Mouse (Mus musculus) lung, postnatal 0 days (tissue): ENCODE measurements around the gene Otof. TPM values are rescaled to one million over a fixed set of nuclear protein-coding genes. Genes with fewer than 3 reads are reported as not detected.
A peak's percentile ranks its signal among the peaks of the same experiment; 100 is the strongest.

Source experiments
- ATAC-seq: fragments of 200-750 bp; cut with Nextera tagmentation; 2 replicates; pipeline ENCODE4 v1.8.0; 2017; ENCODE audit warnings: moderate library complexity
- DNase-seq: peaks from one replicate; pipeline ENCODE4 v3.0.0-alpha.2; 2016; ENCODE audit warnings: low spot score
- H3K27ac ChIP-seq: fragments of 300-500 bp; sonication (generic); 2 replicates; pipeline ENCODE4 v1.5.1; 2014; ENCODE audit warnings: antibody characterized with exemption, mild to moderate bottlenecking, low read length, mixed read lengths
- H3K27me3 ChIP-seq: fragments of 300-500 bp; sonication (generic); replicated peaks from 2 replicates; pipeline ENCODE4 v1.6.1; 2014; ENCODE audit warnings: low read length, mixed read lengths; ENCODE audit not compliant: insufficient read depth
- H3K36me3 ChIP-seq: fragments of 300-500 bp; sonication (generic); 2 replicates; pipeline ENCODE4 v1.6.1; 2014; ENCODE audit warnings: low read length, mixed read lengths; ENCODE audit not compliant: insufficient read depth
- H3K4me1 ChIP-seq: fragments of 300-500 bp; sonication (generic); 2 replicates; pipeline ENCODE4 v1.6.1; 2014; ENCODE audit warnings: antibody characterized with exemption, low read depth, low read length, mixed read lengths; ENCODE audit not compliant: insufficient read depth
- H3K4me2 ChIP-seq: fragments of 300-500 bp; sonication (generic); replicated peaks from 2 replicates; pipeline ENCODE4 v1.6.1; 2014; ENCODE audit warnings: low read depth, mild to moderate bottlenecking, low read length, moderate library complexity, mixed read lengths
- H3K4me3 ChIP-seq: fragments of 300-500 bp; sonication (generic); 2 replicates; pipeline ENCODE4 v1.5.1; 2014; ENCODE audit warnings: low read depth, low read length
- H3K9ac ChIP-seq: fragments of 300-500 bp; sonication (generic); replicated peaks from 2 replicates; pipeline ENCODE4 v1.6.1; 2014; ENCODE audit warnings: low read depth, mild to moderate bottlenecking
- H3K9me3 ChIP-seq: fragments of 300-500 bp; sonication (generic); 2 replicates; pipeline ENCODE4 v1.6.1; 2016; ENCODE audit warnings: low read length, mixed read lengths
- CTCF ChIP-seq: IDR thresholded peaks from 2 replicates; pipeline ENCODE4 v1.5.1; 2016; ENCODE audit warnings: antibody characterized with exemption, mild to moderate bottlenecking
- EP300 ChIP-seq: IDR thresholded peaks from 2 replicates; pipeline ENCODE4 v1.6.1; 2016; ENCODE audit warnings: antibody characterized with exemption, mild to moderate bottlenecking, control low read depth
- WGBS: fragments of 180-500 bp; shearing (Covaris S2); extraction: QIAGEN DNeasy Blood & Tissue Kit; methylation state at CpG from one replicate; pipeline ENCODE4 v1.1.7; 2014; 5-methylcytosine and 5-hydroxymethylcytosine counted together
- polyA plus RNA-seq: library from polyadenylated mRNA; unstranded; fragments of >200 nt; fragmentation: Nextera tagmentation; extraction: Ambion mirVana; gene quantifications from 2 replicates; pipeline ENCODE4 v1.2.1, GENCODE M21; 2015

Gene Otof
- polyA plus RNA-seq, 1 experiment from 2014 or later: 0.12 TPM

DNA sequence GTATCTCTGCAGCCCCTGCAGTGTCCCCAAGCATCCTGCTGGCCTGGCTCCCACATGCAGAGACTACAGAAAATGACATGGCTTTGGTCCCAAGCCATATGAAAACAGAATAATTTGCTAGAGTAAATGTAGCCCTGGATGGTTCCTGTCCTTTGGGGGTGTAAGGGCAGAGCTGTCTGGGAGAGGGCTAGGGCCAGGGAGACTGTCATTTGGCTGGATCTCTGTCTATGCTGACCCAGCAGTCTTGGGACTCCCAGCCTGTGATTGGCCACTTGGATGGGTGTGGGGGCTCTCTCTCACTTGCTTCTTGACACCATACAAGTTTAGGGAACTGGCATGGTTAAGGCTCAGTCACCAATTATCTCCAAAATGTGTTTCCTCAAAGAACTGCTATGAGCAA is 28.5 kb upstream of the Otof start:
- H3K4me2 ChIP-seq: no peak overlapping the region
- no peaks in the 10 kb centered on the region for H3K27me3 ChIP-seq
- H3K4me3 ChIP-seq: no peak overlapping the region
- H3K4me1 ChIP-seq: no peaks in the 10 kb centered on the region; the same call in 1 of the 2 replicates
- ATAC-seq: peak; percentile 35
- no peak overlapping the region for H3K27ac ChIP-seq
- no peak for DNase-seq
- H3K9me3 ChIP-seq: no peaks in the 10 kb centered on the region
- no peaks in the 10 kb centered on the region for H3K36me3 ChIP-seq
- TF ChIP-seq EP300: no peak
- no peak for TF ChIP-seq CTCF
- no peak overlapping the region for H3K9ac ChIP-seq

GRCm38 (mm10) chr5:30485136-30485535 is 23.4 kb upstream of the Otof start:
- TF ChIP-seq CTCF: no peak
- no peak for TF ChIP-seq EP300
- no peak overlapping the region for H3K27ac ChIP-seq
- peak; percentile 29; the same call in 1 of the 2 replicates for ATAC-seq

GRCm38 (mm10) chr5:30484591-30484990 is 22.9 kb upstream of the Otof start:
- Histone ChIP-seq H3K36me3 (no peaks in the 10 kb centered on the region), H3K27ac (no peak overlapping the region), H3K4me3 (no peak overlapping the region), H3K9me3 (no peaks in the 10 kb centered on the region), H3K9ac (no peak overlapping the region), H3K4me2 (no peak overlapping the region), H3K27me3 (no peaks in the 10 kb centered on the region), H3K4me1 (no peaks in the 10 kb centered on the region; the same call in 1 of the 2 replicates)
- TF ChIP-seq CTCF (no peak), EP300 (no peak)
- WGBS: 64% methylated on average over 5 of the region's 5 CpGs
- DNase-seq: no peak
- peak; percentile 22; the same call in 1 of the 2 replicates for ATAC-seq

More at GRCm38 (mm10) chr5:30485136-30485535, 23.4 kb upstream of the Otof start:
- Histone ChIP-seq H3K4me2 (no peak overlapping the region), H3K9ac (no peak overlapping the region), H3K4me3 (no peak overlapping the region), H3K4me1 (no peaks in the 10 kb centered on the region; the same call in 1 of the 2 replicates), H3K27me3 (no peaks in the 10 kb centered on the region), H3K36me3 (no peaks in the 10 kb centered on the region), H3K9me3 (no peaks in the 10 kb centered on the region)
- WGBS: 43% methylated on average over 6 of the region's 6 CpGs
- DNase-seq: no peak

DNA sequence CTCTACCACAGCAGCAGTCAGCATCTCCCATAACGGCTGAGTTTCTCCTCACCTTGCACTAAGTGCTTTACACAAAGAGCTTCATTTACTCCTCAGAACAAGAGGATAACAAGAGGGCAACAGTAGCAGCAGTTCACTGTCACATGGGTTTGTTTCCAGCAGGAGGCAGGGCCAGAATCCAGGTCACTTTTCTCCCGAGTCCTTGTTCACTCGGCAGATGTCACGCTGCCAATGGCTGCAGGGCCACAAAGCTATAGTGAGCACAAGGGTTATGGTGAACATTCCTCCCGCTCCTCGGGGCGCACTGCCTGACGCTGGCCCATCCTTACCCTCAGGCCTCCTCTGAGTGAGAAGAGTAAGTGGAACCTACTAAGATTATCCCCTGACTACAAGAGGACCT is 21.8 kb upstream of the Otof start:
- no peak for ATAC-seq
- Histone ChIP-seq H3K27me3 (no peaks in the 10 kb centered on the region), H3K27ac (no peak overlapping the region), H3K4me2 (no peak overlapping the region), H3K9me3 (no peaks in the 10 kb centered on the region), H3K4me1 (no peaks in the 10 kb centered on the region; the same call in 1 of the 2 replicates), H3K9ac (no peak overlapping the region), H3K36me3 (no peaks in the 10 kb centered on the region), H3K4me3 (no peak overlapping the region)
- TF ChIP-seq CTCF (no peak), EP300 (no peak)
- DNase-seq: no peak
- WGBS: 78% methylated on average over 8 of the region's 8 CpGs

- peak; percentile 68; the same call in 1 of the 2 replicates for ATAC-seq
Observed at GRCm38 (mm10) chr5:30482319-30482718, 20.6 kb upstream of the Otof start.

DNA sequence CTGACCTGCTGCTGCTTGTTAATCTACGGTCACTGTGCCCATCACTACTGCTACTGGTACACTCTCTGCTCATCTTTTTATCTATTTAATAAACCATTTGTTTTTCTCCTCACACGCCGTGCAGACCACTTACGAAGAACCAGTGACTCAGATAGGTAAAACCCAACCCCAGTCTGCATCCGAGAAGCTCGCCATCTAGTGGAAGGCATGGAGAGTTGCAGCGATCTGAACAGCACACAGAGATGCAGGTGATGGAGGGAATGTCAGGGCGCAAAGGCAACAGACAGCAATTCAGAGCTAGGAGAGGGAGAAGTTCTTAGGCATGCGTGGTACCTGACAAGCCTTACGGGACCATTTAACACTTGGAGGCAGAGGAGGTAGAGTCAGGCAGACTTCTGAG is 14.8 kb upstream of the Otof start:
- WGBS: 30% methylated on average over 10 of the region's 10 CpGs
- H3K36me3 ChIP-seq: no peaks in the 10 kb centered on the region
- no peak overlapping the region for H3K4me2 ChIP-seq
- no peaks in the 10 kb centered on the region for H3K4me1 ChIP-seq
- H3K27me3 ChIP-seq: no peaks in the 10 kb centered on the region
- peak; percentile 56 for DNase-seq
- no peak for ATAC-seq
- no peak overlapping the region for H3K27ac ChIP-seq
- H3K9ac ChIP-seq: no peak overlapping the region
- no peaks in the 10 kb centered on the region for H3K9me3 ChIP-seq
- TF ChIP-seq CTCF (peak; percentile 91), EP300 (no peak)
- no peak overlapping the region for H3K4me3 ChIP-seq

More at GRCm38 (mm10) chr5:30482319-30482718, 20.6 kb upstream of the Otof start:
- Histone ChIP-seq H3K9ac (no peak overlapping the region), H3K4me3 (no peak overlapping the region), H3K4me1 (no peaks in the 10 kb centered on the region; the same call in 1 of the 2 replicates), H3K36me3 (no peaks in the 10 kb centered on the region), H3K9me3 (no peaks in the 10 kb centered on the region), H3K4me2 (no peak overlapping the region), H3K27me3 (no peaks in the 10 kb centered on the region), H3K27ac (no peak overlapping the region)
- 19% methylated on average over 5 of the region's 5 CpGs for WGBS
- TF ChIP-seq CTCF: peak; percentile 86
- no peak for TF ChIP-seq EP300
- peak; percentile 81 for DNase-seq

GRCm38 (mm10) chr5:30472148-30472547 is 10.4 kb upstream of the Otof start:
- Histone ChIP-seq H3K27ac (no peak overlapping the region), H3K4me2 (no peak overlapping the region), H3K4me3 (no peak overlapping the region), H3K27me3 (no peaks in the 10 kb centered on the region), H3K9ac (no peak overlapping the region), H3K36me3 (no peaks in the 10 kb centered on the region), H3K9me3 (no peaks in the 10 kb centered on the region), H3K4me1 (no peaks in the 10 kb centered on the region)
- 33% methylated on average over 5 of the region's 5 CpGs for WGBS
- ATAC-seq (no peak), DNase-seq (no peak)
- TF ChIP-seq EP300 (no peak), CTCF (no peak)
